Mouse (Mus musculus): ENCODE measurements around the gene Mef2c.

- no peak for TF ChIP-seq POLR2A (IDR thresholded peaks at IDR 0.05; ENCODE audit: extremely low read depth, insufficient read depth, low read length)
- no peak for TF ChIP-seq CTCF (IDR thresholded peaks at IDR 0.05; ENCODE audit: extremely low read depth, insufficient read depth, low read length)
These were observed 21.7 kb upstream of the Mef2c start for GRCm38 (mm10) chr13:83482087-83482486.
